ENCODE assay signal across 9 mouse cellular contexts in genomic region chr5:81021331-81021863, GRCm38 (mm10). TPM values are rescaled to one million over a fixed set of nuclear protein-coding genes. Genes with fewer than 3 reads are reported as not detected.
DNase-seq lines count a peak whose midpoint lies in the region; ATAC-seq and TF ChIP-seq lines count a peak whose summit lies in the region.
"Had no signal": no experiment of that assay in that cellular context is flagged by ENCODE, and none has a peak within 500 bp of the region (broad histone marks: within the 10 kb centered on the region; RNA-seq: fewer than 3 reads in every experiment).

No protein-coding gene starts in this region.

- TF ChIP-seq EP300 in liver, postnatal 0 days (IDR thresholded peaks at IDR 0.05; ENCODE audit: low read depth), result no peak

- H3K27ac ChIP-seq in kidney, embryonic 14.5 days (ENCODE audit: low read depth, low read length), result peak overlapping the region; percentile 89; the same call in 1 of the 2 replicates
- peak overlapping the region; percentile 91 for H3K27ac ChIP-seq in embryonic facial prominence, embryonic 14.5 days (replicated peaks; ENCODE audit: low read depth, low read length)
- H3K27ac ChIP-seq in heart, embryonic 14.5 days (replicated peaks in 1 of 2; ENCODE audit: control insufficient read depth in 1 of 2, insufficient read depth in 1 of 2, low read depth in 2 of 2, low read length in 2 of 2), result no peak overlapping the region
- H3K27ac ChIP-seq in liver, postnatal 0 days (ENCODE audit: low read depth), result no peak overlapping the region
- peak overlapping the region; percentile 98 for H3K27ac ChIP-seq in neural tube, embryonic 14.5 days (ENCODE audit: low read depth, low read length)

- no peaks in the 10 kb centered on the region for H3K36me3 ChIP-seq in kidney, embryonic 14.5 days (ENCODE audit: control insufficient read depth, insufficient read depth, low read length)
- H3K36me3 ChIP-seq in embryonic facial prominence, embryonic 14.5 days (ENCODE audit: control insufficient read depth, insufficient read depth, low read length), result no peaks in the 10 kb centered on the region
- no peaks in the 10 kb centered on the region for H3K36me3 ChIP-seq in heart, embryonic 14.5 days (ENCODE audit: control insufficient read depth, insufficient read depth, low read length)
- H3K36me3 ChIP-seq in liver, postnatal 0 days (replicated peaks; ENCODE audit: insufficient read depth, low read length), result no peaks in the 10 kb centered on the region
- H3K36me3 ChIP-seq in neural tube, embryonic 14.5 days (ENCODE audit: control insufficient read depth, insufficient read depth, low read length), result no peaks in the 10 kb centered on the region

- H3K27me3 ChIP-seq in kidney, embryonic 14.5 days (ENCODE audit: control insufficient read depth, insufficient read depth, low read length), result no peaks in the 10 kb centered on the region; the same call in 1 of the 2 replicates
- no peaks in the 10 kb centered on the region for H3K27me3 ChIP-seq in embryonic facial prominence, embryonic 14.5 days (replicated peaks; ENCODE audit: control insufficient read depth, insufficient read depth, low read length)
- H3K27me3 ChIP-seq in heart, embryonic 14.5 days (ENCODE audit: control insufficient read depth, insufficient read depth, low read length), result no peaks in the 10 kb centered on the region
- peaks cover 56% of the 10 kb centered on the region for H3K27me3 ChIP-seq in liver, postnatal 0 days (ENCODE audit: insufficient read depth, low read length)
- H3K27me3 ChIP-seq in neural tube, embryonic 14.5 days (ENCODE audit: control insufficient read depth, insufficient read depth, low read length), result no peaks in the 10 kb centered on the region
- H3K27me3 ChIP-seq: CH12.LX had no signal

- H3K4me2 ChIP-seq in kidney, embryonic 14.5 days (replicated peaks; ENCODE audit: low read depth, low read length), result peak overlapping the region; percentile 90
- H3K4me2 ChIP-seq in embryonic facial prominence, embryonic 14.5 days (ENCODE audit: low read depth, low read length), result peak overlapping the region; percentile 80
- peak overlapping the region; percentile 79 for H3K4me2 ChIP-seq in heart, embryonic 14.5 days (ENCODE audit: low read length)
- H3K4me2 ChIP-seq in liver, postnatal 0 days (ENCODE audit: low read depth, low read length), result peak overlapping the region; percentile 84
- H3K4me2 ChIP-seq in neural tube, embryonic 14.5 days (ENCODE audit: low read depth, low read length), result peak overlapping the region; percentile 80

- H3K9me3 ChIP-seq in kidney, embryonic 14.5 days (ENCODE audit: control insufficient read depth, low read length), result no peaks in the 10 kb centered on the region
- H3K9me3 ChIP-seq in embryonic facial prominence, embryonic 14.5 days (ENCODE audit: control insufficient read depth, low read length), result no peaks in the 10 kb centered on the region
- H3K9me3 ChIP-seq in heart, embryonic 14.5 days (ENCODE audit: control insufficient read depth, low read length), result no peaks in the 10 kb centered on the region
- H3K9me3 ChIP-seq in liver, postnatal 0 days (ENCODE audit: low read length), result no peaks in the 10 kb centered on the region
- H3K9me3 ChIP-seq in neural tube, embryonic 14.5 days (ENCODE audit: control insufficient read depth, low read length), result no peaks in the 10 kb centered on the region

- no peak for DNase-seq in kidney, adult 8-10 months
- peak; percentile 51 for DNase-seq in embryonic facial prominence, embryonic 14.5 days (ENCODE audit: low spot score)
- DNase-seq in layer of hippocampus, adult 18-20 months (ENCODE audit: low spot score in 2 of 2), result peak; percentile 45 to 70
- DNase-seq in liver, postnatal 0 days, result peak; percentile 13
- DNase-seq in thymus, postnatal 4 days, result no peak

- H3K9ac ChIP-seq in kidney, embryonic 14.5 days (ENCODE audit: low read depth, low read length), result peak overlapping the region; percentile 84; the same call in 1 of the 2 replicates
- H3K9ac ChIP-seq in embryonic facial prominence, embryonic 14.5 days (ENCODE audit: low read depth, low read length), result peak overlapping the region; percentile 82
- peak overlapping the region; percentile 80 for H3K9ac ChIP-seq in heart, embryonic 14.5 days (ENCODE audit: low read length)
- H3K9ac ChIP-seq in liver, postnatal 0 days (replicated peaks), result no peak overlapping the region
- H3K9ac ChIP-seq in neural tube, embryonic 14.5 days (replicated peaks; ENCODE audit: low read depth, low read length), result peak overlapping the region; percentile 95

- ATAC-seq in kidney, embryonic 14.5 days (ENCODE audit: low FRiP score, low TSS enrichment), result no peak
- no peak for ATAC-seq in embryonic facial prominence, embryonic 14.5 days (ENCODE audit: low read depth)
- no peak for ATAC-seq in heart, embryonic 14.5 days (ENCODE audit: insufficient number of reproducible peaks, insufficient read depth, low FRiP score, low read depth)
- no peak for ATAC-seq in liver, postnatal 0 days
- ATAC-seq in neural tube, embryonic 14.5 days (ENCODE audit: low read depth), result peak; percentile 3; the same call in 1 of the 2 replicates

- peak overlapping the region; percentile 70 for H3K4me3 ChIP-seq in kidney, embryonic 14.5 days (ENCODE audit: low read length)
- peak overlapping the region; percentile 72 for H3K4me3 ChIP-seq in embryonic facial prominence, embryonic 14.5 days (ENCODE audit: low read depth, low read length)
- H3K4me3 ChIP-seq in heart, embryonic 14.5 days (ENCODE audit: control insufficient read depth in 1 of 2, insufficient read depth in 1 of 2, low read depth in 1 of 2, low read length in 2 of 2), result peak overlapping the region; percentile 76 to 91
- H3K4me3 ChIP-seq in liver, postnatal 0 days (ENCODE audit: low read depth, low read length), result peak overlapping the region; percentile 55
- peak overlapping the region; percentile 77 for H3K4me3 ChIP-seq in neural tube, embryonic 14.5 days (ENCODE audit: low read depth, low read length)

- no peaks in the 10 kb centered on the region; the same call in 1 of the 2 replicates for H3K4me1 ChIP-seq in kidney, embryonic 14.5 days (ENCODE audit: control insufficient read depth, insufficient read depth, low read length)
- peaks cover 8% of the 10 kb centered on the region for H3K4me1 ChIP-seq in embryonic facial prominence, embryonic 14.5 days (ENCODE audit: control insufficient read depth, insufficient read depth, low read length)
- peaks cover 9 to 11% of the 10 kb centered on the region in 2 experiments; a peak in 3 of 4 replicates for H3K4me1 ChIP-seq in heart, embryonic 14.5 days (ENCODE audit: control insufficient read depth in 2 of 2, insufficient read depth in 2 of 2, low read length in 2 of 2)
- H3K4me1 ChIP-seq in liver, postnatal 0 days (ENCODE audit: insufficient read depth), result no peaks in the 10 kb centered on the region; the same call in none of the 2 replicates
- H3K4me1 ChIP-seq in neural tube, embryonic 14.5 days (ENCODE audit: control insufficient read depth, insufficient read depth, low read length), result peaks cover 13% of the 10 kb centered on the region

- no peak for TF ChIP-seq CTCF in liver, postnatal 0 days (IDR thresholded peaks at IDR 0.05; ENCODE audit: low read depth)

- WGBS in kidney, embryonic 14.5 days, result under 1% methylated on average over 39 of the region's 39 CpGs
- WGBS in embryonic facial prominence, embryonic 14.5 days, result under 1% methylated on average over 39 of the region's 39 CpGs
- under 1% methylated on average over 39 of the region's 39 CpGs for WGBS in heart, embryonic 14.5 days
- WGBS in liver, postnatal 0 days (ENCODE audit: insufficient replicate concordance), result under 1% methylated on average over 39 of the region's 39 CpGs
- WGBS in neural tube, embryonic 14.5 days, result under 1% methylated on average over 39 of the region's 39 CpGs

RNA-seq across cellular contexts. Expression of gene Adgrl3, which starts 1.5 kb away (rescaled TPM):
- 21.8 and 28.2 TPM in 2 replicates for polyA plus RNA-seq in kidney, embryonic 14.5 days (2014; fragmentation: Nextera tagmentation; extraction: Ambion mirVana)
- 26.0 and 29.5 TPM in 2 replicates for polyA plus RNA-seq in embryonic facial prominence, embryonic 14.5 days (2014; fragmentation: Nextera tagmentation; extraction: Ambion mirVana)
- 8.0 and 8.5 TPM in 2 replicates for polyA plus RNA-seq in heart, embryonic 14.5 days (2014; fragmentation: Nextera tagmentation; extraction: Ambion mirVana)
- 100 to 1,000 TPM; 161 to 176 TPM for total RNA-seq in layer of hippocampus, adult 18-20 months (2021)
- 0.73 and 1.1 TPM in 2 replicates for polyA plus RNA-seq in liver, postnatal 0 days (2015; fragmentation: Nextera tagmentation; extraction: Ambion mirVana)
- 86.0 and 98.7 TPM in 2 replicates for polyA plus RNA-seq in neural tube, embryonic 14.5 days (2014; fragmentation: Nextera tagmentation; extraction: Ambion mirVana)

Comparison
In these comparisons a context has a peak if more than half of its experiments do, and no peak if none do; other contexts are left out.
1. H3K27ac ChIP-seq: peak in kidney, embryonic 14.5 days (single experiment), embryonic facial prominence, embryonic 14.5 days (single experiment) and neural tube, embryonic 14.5 days (single experiment); none in heart, embryonic 14.5 days (0 of 2) and liver, postnatal 0 days (single experiment).
2. DNase-seq: peak in embryonic facial prominence, embryonic 14.5 days (single experiment), layer of hippocampus, adult 18-20 months (2 of 2) and liver, postnatal 0 days (single experiment); none in kidney, adult 8-10 months (0 of 2) and thymus, postnatal 4 days (single experiment).
3. Peak in every context shown above with its lines, with median percentiles within 50 percentile points of each other: H3K4me2 ChIP-seq and H3K4me3 ChIP-seq.